Mouse (Mus musculus) heart, adult 18-20 months (tissue): ENCODE results near the gene Iqsec3. TPM values are rescaled to one million over a fixed set of nuclear protein-coding genes. Genes with fewer than 3 reads are reported as not detected.

Experiments
- microRNA-seq, 2 experiments: library from miRNA; unstranded; fragments of <30 nt; microRNA quantifications; one replicate each; pipeline ENCODE4 v1.2.0; 2022
- total RNA-seq, 2 experiments: library from RNA; stranded (reverse); gene quantifications; 2 replicates each; pipeline ENCODE4 v1.2.3; 2021

Gene Iqsec3
- total RNA-seq, 2 experiments from 2014 or later = 0.41 to 0.62 TPM

Small RNA genes lying within 50 kb of the gene (microRNA-seq; reads per million reads assigned to microRNA genes)
- gene Gm24855 = 0 reads per million in 2 experiments

Other genes starting within 250 kb of the Iqsec3 start
- 1 to 10 TPM; 1.3 to 1.7 TPM for gene Usp18, start 227.8 kb downstream of the Iqsec3 start, total RNA-seq
- gene Slc6a13, start 173.5 kb downstream of the Iqsec3 start, total RNA-seq = under 1 TPM; 0.21 to 0.35 TPM
- gene Slc6a12, start 130.6 kb downstream of the Iqsec3 start, total RNA-seq = not detected
- under 1 TPM; 0.62 to 0.98 TPM for gene A2m, start 161.7 kb upstream of the Iqsec3 start, total RNA-seq